Comparison of ENCODE assay signal across 9 mouse cellular contexts in genomic region chr2:66473181-66473822, GRCm38 (mm10). TPM values are rescaled to one million over a fixed set of nuclear protein-coding genes. Genes with fewer than 3 reads are reported as not detected.
DNase-seq lines count a peak whose midpoint lies in the region; ATAC-seq and TF ChIP-seq lines count a peak whose summit lies in the region.
"Had no signal": no experiment of that assay in that cellular context is flagged by ENCODE, and none has a peak within 500 bp of the region (broad histone marks: within the 10 kb centered on the region; RNA-seq: fewer than 3 reads in every experiment).

No protein-coding gene starts in this region.

- intact Hi-C loops in left cerebral cortex, postnatal 25 days (cut with DNase I), result loop anchor here (2.0 kb wide), 1 partner anchor 171 kb away; no protein-coding TSS in a partner anchor

- no peak for TF ChIP-seq POLR2A in cortical plate, adult 2 months (IDR thresholded peaks at IDR 0.05; ENCODE audit: extremely low read depth, insufficient read depth, low read length)

- H3K4me3 ChIP-seq in intestine, postnatal 0 days (ENCODE audit: low read depth, low read length), result no peak overlapping the region
- no peak overlapping the region for H3K4me3 ChIP-seq in intestine, embryonic 15.5 days (replicated peaks)
- H3K4me3 ChIP-seq in cortical plate, adult 2 months (ENCODE audit: insufficient read depth, low read length), result no peak overlapping the region

- no peaks in the 10 kb centered on the region for H3K9me3 ChIP-seq in intestine, postnatal 0 days (ENCODE audit: control insufficient read depth)
- H3K9me3 ChIP-seq in intestine, embryonic 15.5 days, result no peaks in the 10 kb centered on the region

- peak; percentile 70 for TF ChIP-seq CTCF in intestine, postnatal 0 days (IDR thresholded peaks at IDR 0.05; ENCODE audit: low read depth)
- TF ChIP-seq CTCF in cortical plate, adult 2 months (IDR thresholded peaks at IDR 0.05; ENCODE audit: extremely low read depth, insufficient read depth, low read length), result peak; percentile 37; the same call in 1 of the 2 replicates

- peak; percentile 67 for DNase-seq in MN1 (ENCODE audit: low spot score)
- peak; percentile 50 to 54 for DNase-seq in left cerebral cortex, postnatal 25 days (ENCODE audit: low spot score in 2 of 2)

- 44% methylated on average over 3 of the region's 3 CpGs for WGBS in intestine, postnatal 0 days
- 44% methylated on average over 3 of the region's 3 CpGs for WGBS in intestine, embryonic 15.5 days

- no peaks in the 10 kb centered on the region for H3K36me3 ChIP-seq in intestine, postnatal 0 days (ENCODE audit: control insufficient read depth, insufficient read depth)
- H3K36me3 ChIP-seq in intestine, embryonic 15.5 days, result no peaks in the 10 kb centered on the region

- no peak overlapping the region for H3K4me2 ChIP-seq in intestine, postnatal 0 days (replicated peaks; ENCODE audit: low read depth)
- no peak overlapping the region for H3K4me2 ChIP-seq in intestine, embryonic 15.5 days (replicated peaks)

- H3K27me3 ChIP-seq in intestine, postnatal 0 days (replicated peaks; ENCODE audit: control insufficient read depth, insufficient read depth, low read length), result no peaks in the 10 kb centered on the region
- H3K27me3 ChIP-seq in intestine, embryonic 15.5 days (replicated peaks), result no peaks in the 10 kb centered on the region

- H3K4me1 ChIP-seq in intestine, postnatal 0 days (replicated peaks; ENCODE audit: control insufficient read depth, insufficient read depth, low read length), result no peaks in the 10 kb centered on the region
- no peaks in the 10 kb centered on the region for H3K4me1 ChIP-seq in intestine, embryonic 15.5 days (replicated peaks)
- H3K4me1 ChIP-seq in cortical plate, adult 2 months (ENCODE audit: control insufficient read depth, insufficient read depth, low read length), result no peaks in the 10 kb centered on the region

- ATAC-seq in intestine, postnatal 0 days, result no peak
- no peak for ATAC-seq in intestine, embryonic 15.5 days
- no peak for ATAC-seq in monocyte, adult 5-6 weeks (replicated peaks; ENCODE audit: insufficient number of reproducible peaks, low FRiP score, low TSS enrichment, poor library complexity, severe bottlenecking)
- ATAC-seq in CD4-positive, CD25-positive, alpha-beta regulatory T cell, adult 4 months, result no peak

- no peak overlapping the region for H3K27ac ChIP-seq in intestine, postnatal 0 days (ENCODE audit: low read depth, low read length)
- no peak overlapping the region for H3K27ac ChIP-seq in intestine, embryonic 15.5 days
- H3K27ac ChIP-seq in cortical plate, adult 2 months (ENCODE audit: insufficient read depth, low read length), result no peak overlapping the region

- no peak overlapping the region for H3K9ac ChIP-seq in intestine, postnatal 0 days (ENCODE audit: low read depth, low read length)
- H3K9ac ChIP-seq in intestine, embryonic 15.5 days, result no peak overlapping the region

RNA-seq across cellular contexts. Expression of gene Scn1a, which starts 32.7 kb away (rescaled TPM):
- polyA plus RNA-seq in intestine, postnatal 0 days (2015; fragmentation: Nextera tagmentation; extraction: Ambion mirVana), result 0.05 and 0.09 TPM in 2 replicates
- 0.24 and 0.25 TPM in 2 replicates for polyA plus RNA-seq in intestine, embryonic 15.5 days (2015; fragmentation: Nextera tagmentation; extraction: Ambion mirVana)
- polyA plus RNA-seq in cortical plate, adult 2 months (2012; rRNA removed), result 63.1 and 63.2 TPM in 2 replicates
- total RNA-seq in left cerebral cortex, postnatal 25 days (2021), result 100 to 1,000 TPM; 103 to 117 TPM
- total RNA-seq in monocyte, adult 5-6 weeks (2017), result 0.32 TPM in 1 of 3 replicates, not detected in the others
- under 1 TPM; 0.15 to 0.32 TPM for polyA plus RNA-seq in CD4-positive, CD25-positive, alpha-beta regulatory T cell, adult 4 months (2017; shearing (Covaris generic))
- total RNA-seq: heart, adult 18-20 months had no signal
- polyA plus RNA-seq: liver, embryonic 16.5 days had no signal

Comparison
In these comparisons a context has a peak if more than half of its experiments do, and no peak if none do; other contexts are left out.
1. RNA of gene Scn1a, which starts 32.7 kb away (polyA plus RNA-seq): 63.1 to 63.2 TPM in cortical plate, adult 2 months; 0.15 to 0.32 TPM in CD4-positive, CD25-positive, alpha-beta regulatory T cell, adult 4 months, 0.24 to 0.25 TPM in intestine, embryonic 15.5 days and 0.05 to 0.09 TPM in intestine, postnatal 0 days; every median in the first group is over 10 times any median in the second.